Mouse (Mus musculus): Measurements from ENCODE around the gene Zbtb42.

- TF ChIP-seq POLR2A (IDR thresholded peaks at IDR 0.05; ENCODE audit: low read depth, low read length) (no peak), CTCF (IDR thresholded peaks at IDR 0.05; ENCODE audit: extremely low read depth, insufficient read length, insufficient replicate concordance, low read depth, low read length) (no peak)
These were observed 12.6 kb upstream of the Zbtb42 start for GRCm38 (mm10) chr12:112665881-112666544.

Data from small intestine, adult 2 months (tissue).